Mouse (Mus musculus): ENCODE results near the gene Cxcl17. TPM values are rescaled to one million over a fixed set of nuclear protein-coding genes. Genes with fewer than 3 reads are reported as not detected.
"Not testable (repeated sequence)": the region's sequence is repeated elsewhere in the genome, so short reads cannot be mapped to it uniquely, and the experiment has no call there.

Cxcl17 gene
- polyA plus RNA-seq, 1 experiment from 2014 or later = 0.30 TPM

- no peak for ATAC-seq (ENCODE audit: low FRiP score)
- Histone ChIP-seq H3K27ac (no peak overlapping the region), H3K27me3 (no peaks in the 10 kb centered on the region), H3K9me3 (replicated peaks) (no peaks in the 10 kb centered on the region), H3K4me2 (replicated peaks) (no peak overlapping the region), H3K4me1 (peaks cover 13% of the 10 kb centered on the region), H3K36me3 (no peaks in the 10 kb centered on the region), H3K4me3 (no peak overlapping the region), H3K9ac (no peak overlapping the region; the same call in 1 of the 2 replicates)
- 89% methylated on average over 10 of the region's 10 CpGs for WGBS
These were observed 22.2 kb upstream of the Cxcl17 start for GRCm38 (mm10) chr7:25434654-25435545.

DNA sequence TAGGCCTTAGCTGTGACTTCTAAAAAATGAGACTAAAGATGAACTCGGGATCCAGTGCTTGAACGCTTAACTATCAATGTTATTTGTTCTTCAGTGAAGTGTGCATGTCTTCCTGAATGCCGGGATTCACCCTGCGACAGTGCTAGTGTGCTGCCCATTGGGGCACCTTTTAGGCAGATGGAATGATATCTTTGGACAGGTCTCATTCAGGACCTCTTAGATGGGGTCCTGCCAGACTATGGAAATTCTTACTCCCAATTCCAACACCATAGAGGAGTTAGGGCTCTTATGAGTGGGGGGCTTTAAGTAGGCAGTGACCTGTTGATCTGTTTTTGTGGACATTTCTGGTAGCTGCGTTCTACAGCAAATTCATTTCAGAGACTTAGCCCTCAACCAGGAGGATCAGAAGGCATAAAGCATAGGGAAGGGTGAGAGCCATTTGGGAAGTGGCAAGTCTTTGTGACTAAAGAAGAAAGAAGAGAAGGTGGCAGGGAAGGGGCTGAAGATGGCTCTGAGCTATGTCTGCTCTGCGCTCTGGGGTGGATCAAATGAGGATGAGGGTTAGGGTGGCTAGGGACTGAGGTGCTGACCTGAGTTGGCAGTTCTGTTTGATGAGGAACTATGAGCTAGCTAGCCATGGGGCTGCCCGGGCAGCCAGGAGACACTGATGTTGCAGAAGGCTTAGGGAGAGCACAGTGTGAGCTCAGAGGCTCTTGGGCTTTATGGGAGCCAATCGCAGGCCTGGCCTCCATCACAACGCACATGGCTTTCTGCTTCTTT, 21.3 kb upstream of the Cxcl17 start:
- no peak for ATAC-seq (ENCODE audit: low FRiP score)
- H3K4me3 ChIP-seq = no peak overlapping the region
- no peak overlapping the region for H3K9ac ChIP-seq
- H3K9me3 ChIP-seq (replicated peaks) = no peaks in the 10 kb centered on the region
- H3K27me3 ChIP-seq = no peaks in the 10 kb centered on the region
- no peak overlapping the region for H3K4me2 ChIP-seq (replicated peaks)
- H3K36me3 ChIP-seq = no peaks in the 10 kb centered on the region
- WGBS = 88% methylated on average over 9 of the region's 9 CpGs
- peaks cover 13% of the 10 kb centered on the region for H3K4me1 ChIP-seq
- no peak overlapping the region for H3K27ac ChIP-seq

DNA sequence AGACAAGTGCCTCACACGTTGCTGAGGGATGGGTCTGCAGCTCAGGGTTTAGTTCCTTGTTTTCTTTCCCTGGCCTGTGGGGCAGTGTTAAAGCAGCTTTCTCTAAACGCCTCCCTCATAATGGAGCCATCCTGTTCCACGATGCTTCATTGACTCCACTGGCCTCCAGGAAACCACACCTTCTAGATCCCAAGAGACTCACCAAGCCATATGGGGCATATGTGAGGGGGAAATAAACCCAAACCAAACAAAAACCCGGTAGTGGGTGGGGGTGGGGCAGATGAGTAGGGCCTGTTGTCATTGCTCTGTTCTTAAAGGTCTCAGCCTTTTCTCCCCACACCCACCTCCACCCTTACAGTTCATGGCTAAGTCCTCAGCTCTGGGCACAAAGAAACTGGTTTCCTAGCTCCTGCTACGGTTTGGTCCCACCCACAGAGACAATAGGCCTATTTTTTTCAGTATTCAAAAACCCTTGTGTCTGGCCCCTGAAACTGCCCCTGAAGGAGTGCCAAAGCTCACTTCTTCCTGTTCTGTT, 20.4 kb upstream of the Cxcl17 start:
- 9% methylated on average over 5 of the region's 5 CpGs for WGBS
- Histone ChIP-seq H3K27ac (no peak overlapping the region), H3K27me3 (no peaks in the 10 kb centered on the region), H3K9me3 (replicated peaks) (no peaks in the 10 kb centered on the region), H3K4me2 (replicated peaks) (no peak overlapping the region), H3K4me3 (no peak overlapping the region), H3K36me3 (no peaks in the 10 kb centered on the region), H3K9ac (no peak overlapping the region), H3K4me1 (peaks cover 13% of the 10 kb centered on the region)
- no peak for ATAC-seq (ENCODE audit: low FRiP score)

- Histone ChIP-seq H3K36me3 (no peaks in the 10 kb centered on the region), H3K9ac (no peak overlapping the region), H3K4me3 (no peak overlapping the region), H3K27me3 (no peaks in the 10 kb centered on the region), H3K9me3 (replicated peaks) (no peaks in the 10 kb centered on the region), H3K4me2 (replicated peaks) (no peak overlapping the region), H3K4me1 (peaks cover 13% of the 10 kb centered on the region), H3K27ac (no peak overlapping the region)
- WGBS = 80% methylated on average over 6 of the region's 6 CpGs
- ATAC-seq (ENCODE audit: low FRiP score) = no peak
These were observed 19.7 kb upstream of the Cxcl17 start for GRCm38 (mm10) chr7:25432381-25432780.

GRCm38 (mm10) chr7:25429886-25430784, 17.4 kb upstream of the Cxcl17 start:
- Histone ChIP-seq H3K9ac (no peak overlapping the region), H3K4me3 (no peak overlapping the region), H3K27me3 (no peaks in the 10 kb centered on the region), H3K36me3 (no peaks in the 10 kb centered on the region), H3K9me3 (replicated peaks) (no peaks in the 10 kb centered on the region), H3K4me1 (peaks cover 13% of the 10 kb centered on the region), H3K4me2 (replicated peaks) (no peak overlapping the region), H3K27ac (no peak overlapping the region)
- no peak for ATAC-seq (ENCODE audit: low FRiP score)
- WGBS = 89% methylated on average over 4 of the region's 4 CpGs

DNA sequence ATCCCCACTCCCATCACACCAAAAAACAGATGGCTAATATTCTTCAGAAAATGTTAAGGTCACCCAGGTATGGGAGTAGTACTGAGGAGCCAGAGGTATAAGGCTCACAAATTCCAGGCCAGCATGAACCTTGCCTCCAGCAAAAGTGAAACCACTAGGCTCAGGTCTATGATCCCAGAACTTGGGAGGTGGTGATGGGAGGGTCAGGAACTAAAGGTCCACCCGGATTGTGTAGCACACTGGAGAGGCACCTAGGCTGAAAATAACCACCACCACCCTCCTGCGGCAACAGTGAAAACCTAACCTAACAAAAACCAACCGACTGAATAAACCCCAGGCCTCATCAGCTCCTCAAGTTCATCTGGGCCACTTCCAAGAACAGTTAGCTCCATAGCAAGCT, 15.6 kb upstream of the Cxcl17 start:
- Histone ChIP-seq H3K4me1 (peaks cover 6% of the 10 kb centered on the region), H3K9me3 (replicated peaks) (no peaks in the 10 kb centered on the region), H3K4me3 (no peak overlapping the region), H3K4me2 (replicated peaks) (no peak overlapping the region), H3K27ac (no peak overlapping the region), H3K9ac (no peak overlapping the region), H3K36me3 (no peaks in the 10 kb centered on the region), H3K27me3 (no peaks in the 10 kb centered on the region)
- no peak for ATAC-seq (ENCODE audit: low FRiP score)
- 88% methylated on average over 3 of the region's 3 CpGs for WGBS

- Histone ChIP-seq H3K4me2 (replicated peaks) (no peak overlapping the region), H3K4me1 (no peaks in the 10 kb centered on the region; the same call in 1 of the 2 replicates), H3K4me3 (no peak overlapping the region), H3K27me3 (peaks cover 8% of the 10 kb centered on the region; the same call in 1 of the 2 replicates), H3K27ac (no peak overlapping the region), H3K36me3 (no peaks in the 10 kb centered on the region), H3K9me3 (replicated peaks) (no peaks in the 10 kb centered on the region), H3K9ac (no peak overlapping the region)
- no peak for ATAC-seq (ENCODE audit: low FRiP score)
- WGBS = 84% methylated on average over 5 of the region's 5 CpGs
These were observed 14.5 kb upstream of the Cxcl17 start for GRCm38 (mm10) chr7:25427144-25427543.

DNA sequence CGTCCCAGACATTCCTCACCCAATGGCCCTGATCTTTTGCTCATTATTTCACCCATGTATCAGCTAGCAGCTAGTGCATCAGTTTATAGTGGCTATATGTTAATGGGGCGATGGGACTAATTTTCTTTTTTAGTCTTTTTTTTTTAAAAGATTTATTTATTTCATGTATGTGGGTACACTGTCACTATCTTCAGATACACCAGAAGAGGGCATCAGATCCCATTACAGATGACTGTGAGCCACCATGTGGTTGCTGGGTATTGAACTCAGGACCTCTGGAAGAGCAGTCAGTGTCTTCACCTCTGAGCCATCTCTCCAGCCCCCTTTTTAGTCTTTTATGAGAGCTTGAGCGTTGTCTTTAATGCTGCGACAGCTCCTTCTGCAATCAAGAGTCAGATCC, 13.7 kb upstream of the Cxcl17 start:
- H3K36me3 ChIP-seq; H3K9me3 ChIP-seq (replicated peaks); H3K4me1 ChIP-seq; H3K9ac ChIP-seq; ATAC-seq (ENCODE audit: low FRiP score); H3K4me2 ChIP-seq (replicated peaks); H3K27ac ChIP-seq; H3K4me3 ChIP-seq: not testable (repeated sequence)
- WGBS = 88% methylated on average over 4 of the region's 4 CpGs
- peaks cover 10% of the 10 kb centered on the region; the same call in 1 of the 2 replicates for H3K27me3 ChIP-seq

- Histone ChIP-seq H3K4me2 (replicated peaks) (no peak overlapping the region), H3K9ac (no peak overlapping the region), H3K27me3 (peaks cover 10% of the 10 kb centered on the region; the same call in 1 of the 2 replicates), H3K9me3 (replicated peaks) (no peaks in the 10 kb centered on the region), H3K4me1 (no peaks in the 10 kb centered on the region; the same call in 1 of the 2 replicates), H3K4me3 (no peak overlapping the region), H3K27ac (no peak overlapping the region), H3K36me3 (no peaks in the 10 kb centered on the region)
- no peak for ATAC-seq (ENCODE audit: low FRiP score)
- WGBS = 40% methylated on average over 4 of the region's 4 CpGs
These were observed 11.7 kb upstream of the Cxcl17 start for GRCm38 (mm10) chr7:25424429-25424828.

- whole genome bisulfite sequencing = 69% methylated on average over 16 of the region's 16 CpGs
These were observed 9.7 kb upstream of the Cxcl17 start for GRCm38 (mm10) chr7:25422286-25422841.

DNA sequence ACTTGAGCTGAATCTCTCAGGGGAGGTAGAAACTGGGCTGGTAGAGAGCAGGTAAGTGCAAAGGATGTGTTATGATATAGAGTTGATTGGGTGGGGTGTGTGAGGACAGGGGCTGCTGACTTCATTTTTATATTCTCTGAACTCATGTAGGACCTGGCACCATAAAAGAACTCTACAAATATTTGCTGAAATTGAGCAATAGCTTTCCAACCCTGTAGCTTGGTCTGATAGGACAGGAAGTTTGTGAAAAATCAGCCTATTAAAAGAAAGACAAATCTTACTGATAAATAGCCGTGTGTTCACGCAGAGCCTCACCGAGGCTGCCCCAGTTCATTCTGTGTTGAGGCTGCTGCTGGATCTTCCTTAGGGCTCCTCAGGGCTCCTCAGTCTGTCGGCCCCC, 7.3 kb upstream of the Cxcl17 start:
- no peak overlapping the region for H3K4me3 ChIP-seq
- H3K36me3 ChIP-seq = no peaks in the 10 kb centered on the region
- H3K27ac ChIP-seq = no peak overlapping the region
- H3K27me3 ChIP-seq = peaks cover 10% of the 10 kb centered on the region; the same call in 1 of the 2 replicates
- no peak overlapping the region for H3K9ac ChIP-seq
- no peaks in the 10 kb centered on the region for H3K9me3 ChIP-seq (replicated peaks)
- ATAC-seq (ENCODE audit: low FRiP score) = no peak
- 91% methylated on average over 4 of the region's 4 CpGs for WGBS
- H3K4me1 ChIP-seq = no peaks in the 10 kb centered on the region; the same call in 1 of the 2 replicates
- no peak overlapping the region for H3K4me2 ChIP-seq (replicated peaks)

More at GRCm38 (mm10) chr7:25422286-25422841, 9.7 kb upstream of the Cxcl17 start:
- Histone ChIP-seq H3K27me3 (peaks cover 10% of the 10 kb centered on the region; the same call in 1 of the 2 replicates), H3K9me3 (replicated peaks) (no peaks in the 10 kb centered on the region), H3K4me2 (replicated peaks) (no peak overlapping the region), H3K27ac (no peak overlapping the region), H3K9ac (no peak overlapping the region), H3K4me3 (no peak overlapping the region), H3K36me3 (no peaks in the 10 kb centered on the region), H3K4me1 (no peaks in the 10 kb centered on the region; the same call in 1 of the 2 replicates)
- no peak for ATAC-seq (ENCODE audit: low FRiP score)

All from hindbrain, embryonic 12.5 days (tissue).